Mouse (Mus musculus) layer of hippocampus, adult 2 months (tissue): ENCODE results near the gene Klrb1c. TPM values are rescaled to one million over a fixed set of nuclear protein-coding genes. Genes with fewer than 3 reads are reported as not detected.
"Not testable (repeated sequence)": the region's sequence is repeated elsewhere in the genome, so short reads cannot be mapped to it uniquely, and the experiment has no call there.

ENCODE experiments used
- DNase-seq, 2 experiments: peaks; one replicate each; pipeline ENCODE4 v3.0.0; 2022; ENCODE audit warnings: low spot score in 2 of 2
- H3K27ac ChIP-seq: fragments of 200-600 bp; 2 replicates; pipeline ENCODE4 v1.8.1; 2022
- H3K4me3 ChIP-seq: fragments of 200-600 bp; 2 replicates; pipeline ENCODE4 v1.8.1; 2022; ENCODE audit warnings: mild to moderate bottlenecking
- CTCF ChIP-seq: fragments of 200-600 bp; conservative IDR thresholded peaks from 2 replicates; pipeline ENCODE4 v1.8.1; 2022; ENCODE audit warnings: antibody characterized with exemption, mild to moderate bottlenecking, moderate library complexity
- total RNA-seq, 2 experiments: library from RNA; stranded (reverse); gene quantifications; 2 replicates each; pipeline ENCODE4 v1.2.3; 2021

The Klrb1c gene
- total RNA-seq, 2 experiments from 2014 or later: not detected

DNA sequence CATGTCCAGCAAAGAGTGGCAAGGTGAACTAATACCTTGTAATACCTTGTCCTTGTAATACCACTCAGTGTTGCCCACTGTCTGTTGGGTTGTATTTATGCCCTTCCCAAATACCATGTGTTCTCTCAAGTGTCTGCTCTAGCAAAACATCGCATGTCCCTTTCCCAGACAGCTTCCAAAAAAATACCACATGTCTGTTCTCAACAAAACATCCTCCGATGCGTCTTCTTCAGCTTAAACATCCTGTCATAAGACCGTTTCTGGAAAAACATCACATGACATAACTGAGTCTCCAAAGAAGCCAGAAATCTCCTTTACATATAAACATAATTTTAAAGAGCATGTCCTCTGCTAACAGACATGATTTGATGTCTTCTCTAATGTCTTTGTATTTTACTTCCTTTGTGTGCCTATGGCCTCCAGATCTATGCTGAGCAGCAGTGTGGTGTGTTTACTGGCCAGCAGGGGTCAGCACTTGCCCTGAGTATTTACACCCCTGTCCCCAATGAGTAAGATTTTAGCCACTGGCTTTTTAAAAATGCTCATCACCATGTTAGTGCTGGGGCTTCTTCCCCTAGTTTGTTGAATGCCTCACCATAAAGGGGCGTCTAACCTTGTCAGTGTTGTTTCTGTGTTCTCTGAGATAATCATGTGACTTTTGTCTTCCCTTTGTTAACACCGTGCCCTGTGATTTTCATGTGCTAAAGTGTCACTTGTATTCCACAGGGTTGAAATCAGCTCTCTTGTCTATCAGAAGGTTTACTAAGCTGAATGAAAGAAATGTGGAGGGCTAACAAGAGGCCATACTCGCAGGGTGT, 16.0 kb upstream of the Klrb1c start:
- not testable (repeated sequence) for H3K4me3 ChIP-seq, H3K27ac ChIP-seq
- TF ChIP-seq CTCF: peak; percentile 76
- DNase-seq: peak; percentile 25

DNA sequence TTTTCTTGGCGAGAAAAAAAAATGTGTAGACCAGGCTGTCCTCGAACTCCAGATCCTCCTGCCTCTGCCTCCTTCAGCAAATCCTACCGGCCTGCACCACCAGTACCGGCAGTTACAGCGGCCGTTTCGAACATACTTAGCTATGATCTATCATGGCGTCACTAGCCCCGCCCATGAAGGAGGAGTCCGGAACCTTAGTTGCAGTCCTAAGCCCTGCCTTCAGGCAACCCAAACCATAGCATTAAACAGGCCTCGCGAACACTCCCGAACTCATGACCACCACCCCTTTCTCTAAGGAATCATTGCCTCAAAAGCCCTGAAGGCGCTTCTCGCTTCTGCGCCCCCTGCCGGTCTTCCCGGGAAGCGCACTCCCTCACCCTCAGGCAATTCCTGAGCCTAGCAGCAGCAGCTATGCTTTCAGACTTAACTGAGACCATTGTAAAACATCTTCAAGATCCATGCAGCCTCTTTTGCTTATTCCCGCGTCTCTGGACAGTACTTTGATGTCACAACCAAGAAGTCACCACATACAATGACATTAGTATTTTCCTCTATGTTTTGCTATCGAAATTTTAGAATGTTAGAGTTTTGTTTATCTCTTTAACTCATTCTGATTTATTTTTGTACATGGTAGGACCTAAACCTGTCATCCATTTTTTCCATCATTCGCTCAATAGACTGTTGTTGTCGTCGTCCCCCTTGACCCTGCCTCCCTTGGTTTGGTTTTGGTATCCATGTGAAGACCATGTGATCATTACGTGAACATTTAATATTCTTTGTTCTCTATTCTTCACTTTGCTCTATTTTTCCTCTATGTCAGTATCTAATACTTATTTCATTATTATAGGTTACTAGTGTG, 14.2 kb upstream of the Klrb1c start:
- DNase-seq: peak; percentile 96 to 98
- peak; percentile 97 for TF ChIP-seq CTCF
- H3K4me3 ChIP-seq: peak overlapping the region; percentile 48
- H3K27ac ChIP-seq: peak overlapping the region; percentile 24; the same call in 1 of the 2 replicates

DNA sequence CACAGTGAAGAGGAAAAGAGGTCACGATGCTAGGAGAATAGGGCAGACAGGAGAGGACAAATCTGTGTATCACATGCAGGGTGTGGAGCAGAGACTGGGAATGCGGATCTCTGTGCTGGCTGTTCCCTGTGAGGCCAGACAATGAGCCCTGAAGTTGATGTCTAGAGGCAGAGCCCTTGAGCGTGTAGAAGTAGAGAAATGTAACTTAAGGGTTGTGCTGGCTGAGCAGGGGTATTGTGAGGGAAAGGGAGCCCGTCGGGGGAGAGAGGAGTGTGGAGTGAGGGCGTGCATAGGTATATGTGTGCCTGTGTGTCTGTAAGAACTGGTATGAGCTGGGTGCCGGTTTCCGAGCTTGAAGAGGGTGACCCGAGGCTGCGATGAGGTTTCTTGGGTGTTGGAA, 13.5 kb upstream of the Klrb1c start:
- no peak for TF ChIP-seq CTCF
- DNase-seq: peak; percentile 33 to 47
- Histone ChIP-seq H3K27ac (peak overlapping the region; percentile 73), H3K4me3 (peak overlapping the region; percentile 48)

DNA sequence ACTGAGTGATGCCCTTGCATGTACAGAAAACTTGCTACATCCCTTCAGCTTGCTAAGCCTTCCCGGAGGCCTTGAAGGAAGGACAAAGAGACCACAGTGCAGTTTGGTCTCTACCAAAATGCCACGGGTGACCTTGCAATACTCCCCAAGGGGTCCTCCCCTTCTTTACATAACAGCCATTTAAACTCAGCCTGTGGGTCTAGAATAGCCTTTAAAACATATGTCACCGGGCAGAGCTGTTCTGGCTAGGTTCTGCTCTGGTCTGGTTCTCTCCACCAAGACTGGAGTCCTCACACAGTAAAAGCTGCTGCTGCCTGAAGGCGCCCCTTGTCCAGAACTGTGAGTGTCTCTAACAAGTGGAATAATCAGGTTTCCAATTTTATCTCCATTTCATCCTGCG, 11.7 kb upstream of the Klrb1c start:
- H3K4me3 ChIP-seq, DNase-seq, H3K27ac ChIP-seq: not testable (repeated sequence)

DNA sequence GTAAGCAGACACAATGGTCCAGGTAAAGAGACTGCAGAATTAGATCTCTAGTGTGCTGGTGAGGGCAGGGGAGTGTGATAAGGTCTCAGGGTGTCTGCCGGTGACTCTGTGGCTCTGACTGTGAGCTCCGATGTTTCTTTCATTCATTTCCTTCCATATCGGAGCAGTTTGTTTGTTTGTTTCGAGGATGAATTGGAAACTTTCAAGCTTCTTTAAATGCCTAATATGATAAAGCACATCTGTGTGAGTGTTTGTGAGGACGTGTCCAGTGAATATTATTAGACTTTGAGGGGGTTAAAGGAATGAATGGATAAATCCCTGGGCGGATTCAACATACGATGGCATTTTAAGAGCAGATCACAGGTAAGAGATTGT, 10.9 kb upstream of the Klrb1c start:
- H3K4me3 ChIP-seq: peak overlapping the region; percentile 70
- DNase-seq: no peak
- peak; percentile 43 for TF ChIP-seq CTCF
- no peak overlapping the region; the same call in 1 of the 2 replicates for H3K27ac ChIP-seq

DNA sequence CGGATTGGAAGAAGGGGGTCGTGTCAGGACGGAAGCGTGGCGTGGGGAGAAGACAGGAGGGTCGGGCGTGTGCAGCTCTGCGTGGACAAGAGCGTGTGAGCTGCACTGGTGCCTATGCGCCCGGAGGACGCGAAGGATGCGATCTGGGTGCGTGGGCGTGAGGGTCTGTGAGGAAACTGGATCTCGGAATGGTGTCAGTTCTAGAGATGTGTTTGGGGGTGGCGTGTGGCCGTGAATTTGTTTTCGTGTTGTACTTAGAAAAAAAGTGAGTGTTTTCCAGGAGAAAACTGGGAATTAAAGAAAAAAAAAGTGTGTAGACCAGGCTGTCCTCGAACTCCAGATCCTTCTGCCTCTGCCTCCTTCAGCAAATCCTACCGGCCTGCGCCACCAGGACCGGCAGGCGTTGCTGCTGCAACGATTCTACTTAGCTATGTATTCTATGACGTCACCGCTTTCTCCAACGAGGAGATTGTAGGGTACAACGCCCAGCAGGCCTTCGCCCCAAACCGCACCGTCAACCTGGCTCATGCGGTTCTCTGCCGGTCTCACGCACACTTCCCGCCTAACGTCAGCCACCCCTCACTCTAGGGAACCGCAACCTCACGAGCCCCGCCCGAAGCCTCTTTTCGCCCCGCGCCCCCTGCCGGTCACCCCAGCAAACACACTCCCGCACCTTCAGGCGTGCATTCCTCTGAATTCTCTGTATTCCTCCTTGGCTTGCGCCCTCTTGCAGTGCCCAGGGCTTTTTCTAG, 10.3 kb upstream of the Klrb1c start:
- H3K27ac ChIP-seq: peak overlapping the region; percentile 91
- TF ChIP-seq CTCF: peak; percentile 81

DNA sequence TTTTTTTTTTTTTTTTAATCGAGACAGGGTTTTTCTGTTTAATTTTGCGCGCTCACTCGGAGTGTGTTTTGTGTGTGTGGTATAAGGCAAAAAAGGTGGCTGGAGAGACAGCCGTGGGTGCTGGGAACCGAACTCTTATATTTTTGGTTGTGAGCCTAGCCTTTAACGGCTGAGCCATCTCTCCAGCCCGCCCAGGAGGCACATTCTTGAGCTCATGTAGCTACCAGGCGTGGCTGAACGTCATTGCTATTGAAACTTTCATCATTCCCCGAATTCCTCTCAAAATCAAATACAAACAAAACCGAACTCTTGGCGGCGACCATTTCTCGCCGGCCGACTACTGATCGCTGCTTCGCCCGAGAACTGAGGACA, 9.7 kb upstream of the Klrb1c start:
- peak overlapping the region; percentile 70 for H3K4me3 ChIP-seq
- DNase-seq: peak; percentile 67 to 83
- H3K27ac ChIP-seq: peak overlapping the region; percentile 91

More for the DNA sequence above, 10.3 kb upstream of the Klrb1c start:
- peak; percentile 87 to 88 for DNase-seq
- peak overlapping the region; percentile 70 for H3K4me3 ChIP-seq

DNA sequence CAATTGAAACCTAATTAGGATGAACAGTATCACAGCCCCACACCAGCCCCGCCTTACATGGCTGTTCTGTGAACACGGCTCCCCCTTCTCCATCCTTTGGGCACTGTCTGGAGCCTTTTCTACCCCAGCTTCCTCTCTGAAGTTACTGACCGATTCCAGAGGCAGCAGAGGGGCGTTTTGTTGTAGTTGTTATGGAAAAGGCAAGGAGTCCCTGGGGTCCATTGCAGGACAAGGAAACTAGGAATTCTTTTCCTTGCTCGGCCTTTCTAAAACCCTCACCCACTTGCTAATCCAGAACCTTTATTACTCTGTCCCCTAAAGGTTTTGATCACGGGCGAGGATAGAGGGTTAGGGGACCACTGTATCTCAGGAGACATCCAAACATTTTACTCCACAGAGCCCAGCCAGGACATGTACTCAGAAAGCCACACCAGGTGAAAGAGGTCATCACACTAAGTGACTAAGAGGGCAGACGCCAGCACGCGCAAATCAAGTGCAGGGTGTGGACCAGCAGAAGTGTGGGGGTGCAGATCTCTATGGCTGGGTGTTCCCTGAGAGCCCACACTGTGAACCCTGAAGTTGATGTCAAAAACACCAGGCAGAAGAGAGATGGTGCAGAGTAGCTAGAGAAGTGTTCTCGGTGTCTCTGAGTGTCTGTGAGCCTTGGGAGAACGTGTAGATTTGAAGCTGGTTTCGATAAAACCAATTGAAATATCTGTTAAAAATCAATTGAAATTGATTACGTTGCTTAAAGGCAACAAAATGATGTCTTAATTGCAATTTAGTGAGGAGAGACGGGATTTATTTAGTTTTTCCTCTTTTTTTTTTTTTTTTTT, 9.1 kb upstream of the Klrb1c start:
- Histone ChIP-seq H3K27ac (peak overlapping the region; percentile 32; the same call in 1 of the 2 replicates), H3K4me3 (peak overlapping the region; percentile 70)
- no peak for TF ChIP-seq CTCF
- DNase-seq: peak in 1 of 2 experiments; percentile 10

DNA sequence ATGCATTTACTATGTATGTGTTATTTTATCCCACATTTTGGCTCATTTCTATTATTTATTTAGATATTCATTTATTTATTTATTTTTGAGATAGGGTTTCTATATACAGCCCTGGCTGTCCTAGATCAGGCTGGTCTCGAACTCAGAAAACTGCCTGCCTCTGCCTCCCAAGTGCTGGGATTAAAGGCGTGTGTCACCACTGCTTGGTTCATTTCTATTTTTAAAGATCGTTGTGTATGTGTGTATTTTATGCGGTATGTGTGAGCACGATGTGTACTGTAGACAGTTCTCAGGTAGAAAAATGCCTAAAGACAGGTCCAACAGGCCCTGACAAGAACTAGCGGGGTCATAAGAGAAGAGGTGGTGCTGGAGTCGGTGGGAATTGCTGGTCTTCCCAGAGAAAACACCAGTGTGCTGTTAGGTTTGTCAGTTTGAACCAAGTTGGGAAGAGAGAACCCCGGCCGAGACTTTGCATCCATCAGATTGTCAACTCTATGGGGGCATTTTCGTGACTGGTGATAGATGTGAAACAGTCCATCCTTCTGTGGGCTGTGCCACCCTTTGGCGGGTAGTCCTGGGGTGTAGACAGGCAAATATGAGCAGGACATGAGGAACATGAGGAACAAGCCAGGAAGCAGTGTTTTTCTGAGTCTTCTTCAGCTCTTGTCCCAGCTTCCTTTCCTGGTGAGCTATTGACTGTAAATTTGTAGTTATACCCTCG, 8.3 kb upstream of the Klrb1c start:
- TF ChIP-seq CTCF: no peak
- Histone ChIP-seq H3K4me3 (no peak overlapping the region), H3K27ac (peak overlapping the region; percentile 12; the same call in 1 of the 2 replicates)
- no peak for DNase-seq

DNA sequence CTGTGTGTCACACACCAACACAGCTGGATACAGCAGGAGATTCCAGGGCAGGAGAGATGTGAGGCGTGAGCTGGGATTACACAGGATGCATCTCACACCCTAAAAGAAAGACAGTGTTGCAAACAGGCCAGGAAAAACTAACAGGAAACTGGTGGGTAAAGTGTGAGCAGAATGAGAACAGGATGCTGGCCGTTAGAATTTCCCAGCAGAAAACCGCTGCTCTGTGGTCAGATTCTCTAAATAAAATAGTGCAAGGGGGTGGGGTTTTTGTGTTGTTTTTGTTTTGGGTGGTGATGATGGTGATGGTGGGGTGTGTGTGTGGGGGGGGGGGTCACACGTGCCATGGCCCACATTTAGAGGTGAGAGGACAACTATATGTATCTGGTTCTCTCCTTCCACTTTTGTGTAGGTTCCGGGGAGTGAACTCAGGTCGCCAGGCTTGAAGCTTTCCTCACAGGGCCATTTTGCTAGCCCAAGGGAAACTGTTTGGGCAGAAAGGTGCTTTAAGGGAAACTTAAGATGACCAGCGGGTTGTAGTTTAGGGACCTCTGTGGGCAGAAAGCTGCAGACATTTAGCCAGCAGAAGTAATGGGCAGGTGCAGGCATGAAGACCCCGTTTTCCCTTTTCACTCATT, 7.4 kb upstream of the Klrb1c start:
- no peak overlapping the region for H3K27ac ChIP-seq
- DNase-seq: no peak
- TF ChIP-seq CTCF: no peak
- no peak overlapping the region for H3K4me3 ChIP-seq

DNA sequence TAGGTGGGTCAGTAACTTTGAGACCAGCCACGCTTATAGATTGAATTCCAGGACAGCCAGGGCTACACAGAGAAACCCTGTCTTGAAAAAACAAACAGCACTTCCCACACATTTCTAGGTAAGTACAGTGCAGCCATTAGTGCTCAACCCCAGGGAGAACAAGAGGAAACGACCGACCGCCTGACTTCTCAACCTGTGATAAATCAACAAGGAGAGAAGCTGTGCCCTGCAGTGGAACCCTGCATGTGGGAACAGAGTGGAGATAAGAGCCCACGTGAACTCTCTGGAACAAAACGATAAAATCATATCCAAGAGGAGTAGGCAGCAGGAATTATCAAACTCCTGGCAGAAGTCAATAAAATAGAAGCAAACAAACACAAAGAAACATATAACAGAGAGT, 4.7 kb upstream of the Klrb1c start:
- no peak overlapping the region for H3K27ac ChIP-seq
- TF ChIP-seq CTCF: no peak
- no peak for DNase-seq
- no peak overlapping the region for H3K4me3 ChIP-seq

DNA sequence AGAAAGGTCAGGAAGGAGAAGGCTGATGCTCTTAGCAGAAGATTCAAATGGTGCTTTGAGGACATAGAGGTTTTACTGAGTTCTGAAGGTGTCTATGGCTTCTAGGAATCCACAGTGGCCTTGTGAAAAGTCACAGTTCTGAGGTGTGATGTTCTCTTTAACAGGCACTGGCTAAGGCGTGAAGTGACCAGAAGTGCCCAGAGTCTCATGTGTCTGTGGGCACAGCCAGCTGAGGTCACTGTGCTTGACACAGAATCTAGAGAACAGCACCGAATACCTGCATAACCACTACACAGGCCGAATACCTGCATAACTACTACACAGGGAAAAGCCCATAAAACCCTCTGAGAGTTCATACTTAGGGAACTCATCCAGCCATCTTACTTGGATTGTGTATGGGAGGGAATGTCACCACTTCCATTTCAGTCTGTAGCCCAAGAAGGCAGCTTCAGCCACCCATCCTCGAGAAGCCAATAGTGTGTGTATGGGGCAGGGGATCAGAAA, 1.5 kb upstream of the Klrb1c start:
- DNase-seq, H3K4me3 ChIP-seq, H3K27ac ChIP-seq: not testable (repeated sequence)
